Mouse (Mus musculus): Measurements from ENCODE around the gene Icam1. TPM values are rescaled to one million over a fixed set of nuclear protein-coding genes. Genes with fewer than 3 reads are reported as not detected.

Gene Icam1
- 13.4 and 15.4 TPM in 2 replicates for polyA plus RNA-seq (2015; fragmentation: Nextera tagmentation; extraction: Ambion mirVana)

- no peak for ATAC-seq (ENCODE audit: insufficient number of reproducible peaks, insufficient read depth, low FRiP score, low TSS enrichment, low read depth)
- 1% methylated on average over 30 of the region's 30 CpGs for WGBS
- peaks cover 50% of the 10 kb centered on the region for H3K27me3 ChIP-seq
Observed at GRCm38 (mm10) chr9:21015571-21016130, at the start of gene Icam1. Icam1 (plus strand) TSS chr9:21015985.

GRCm38 (mm10) chr9:20966008-20966407 is 49.8 kb upstream of the Icam1 start:
- no peaks in the 10 kb centered on the region for H3K27me3 ChIP-seq
- peaks cover 77% of the 10 kb centered on the region for H3K36me3 ChIP-seq
- H3K4me1 ChIP-seq: peaks cover 10% of the 10 kb centered on the region
- 91% methylated on average over 3 of the region's 3 CpGs for WGBS
- no peak overlapping the region for H3K4me3 ChIP-seq
- no peak overlapping the region for H3K9ac ChIP-seq
- H3K9me3 ChIP-seq: no peaks in the 10 kb centered on the region
- ATAC-seq (ENCODE audit: insufficient number of reproducible peaks, insufficient read depth, low FRiP score, low TSS enrichment, low read depth): no peak
- H3K4me2 ChIP-seq: no peak overlapping the region
- H3K27ac ChIP-seq: no peak overlapping the region

More at GRCm38 (mm10) chr9:21015571-21016130, at the start of gene Icam1:
- Histone ChIP-seq H3K36me3 (no peaks in the 10 kb centered on the region), H3K9ac (peak within 1 kb of the TSS; percentile 62), H3K27ac (peak within 1 kb of the TSS; percentile 57; the same call in 1 of the 2 replicates), H3K4me2 (peak within 1 kb of the TSS; percentile 67), H3K9me3 (no peaks in the 10 kb centered on the region), H3K4me1 (peaks cover 14% of the 10 kb centered on the region), H3K4me3 (peak within 1 kb of the TSS; percentile 42)

- Histone ChIP-seq H3K27me3 (no peaks in the 10 kb centered on the region), H3K36me3 (peaks cover 79% of the 10 kb centered on the region), H3K9me3 (no peaks in the 10 kb centered on the region), H3K27ac (no peak overlapping the region), H3K9ac (no peak overlapping the region), H3K4me1 (peaks cover 18% of the 10 kb centered on the region), H3K4me3 (no peak overlapping the region), H3K4me2 (no peak overlapping the region)
- ATAC-seq (ENCODE audit: insufficient number of reproducible peaks, insufficient read depth, low FRiP score, low TSS enrichment, low read depth): no peak
- 76% methylated on average over 5 of the region's 5 CpGs for WGBS
Observed at GRCm38 (mm10) chr9:20966747-20967146, 49.0 kb upstream of the Icam1 start.

- ATAC-seq (ENCODE audit: insufficient number of reproducible peaks, insufficient read depth, low FRiP score, low TSS enrichment, low read depth): peak; percentile 74
- peak overlapping the region; percentile 72 for H3K9ac ChIP-seq
- H3K36me3 ChIP-seq: peaks cover 39% of the 10 kb centered on the region
- peak overlapping the region; percentile 90 for H3K4me2 ChIP-seq
- peaks cover 52% of the 10 kb centered on the region for H3K4me1 ChIP-seq
- no peaks in the 10 kb centered on the region for H3K27me3 ChIP-seq
- H3K27ac ChIP-seq: peak overlapping the region; percentile 99
- 16% methylated on average over 7 of the region's 7 CpGs for WGBS
- peak overlapping the region; percentile 90 for H3K4me3 ChIP-seq
- no peaks in the 10 kb centered on the region for H3K9me3 ChIP-seq
Observed at GRCm38 (mm10) chr9:20971751-20972140, 44.0 kb upstream of the Icam1 start.

- WGBS: 3% methylated on average over 28 of the region's 28 CpGs
- Histone ChIP-seq H3K4me2 (peak overlapping the region; percentile 90), H3K4me3 (peak overlapping the region; percentile 90), H3K36me3 (peaks cover 33% of the 10 kb centered on the region), H3K9me3 (no peaks in the 10 kb centered on the region), H3K27me3 (no peaks in the 10 kb centered on the region), H3K9ac (peak overlapping the region; percentile 72), H3K4me1 (peaks cover 58% of the 10 kb centered on the region), H3K27ac (peak overlapping the region; percentile 99)
- ATAC-seq (ENCODE audit: insufficient number of reproducible peaks, insufficient read depth, low FRiP score, low TSS enrichment, low read depth): peak; percentile 70
Observed at GRCm38 (mm10) chr9:20972141-20972992, 43.4 kb upstream of the Icam1 start.

- Histone ChIP-seq H3K9ac (peak overlapping the region; percentile 72), H3K9me3 (no peaks in the 10 kb centered on the region), H3K27ac (peak overlapping the region; percentile 99), H3K4me3 (peak overlapping the region; percentile 90), H3K36me3 (peaks cover 25% of the 10 kb centered on the region), H3K27me3 (no peaks in the 10 kb centered on the region), H3K4me2 (peak overlapping the region; percentile 90), H3K4me1 (peaks cover 62% of the 10 kb centered on the region)
- 74% methylated on average over 4 of the region's 4 CpGs for WGBS
- no peak for ATAC-seq (ENCODE audit: insufficient number of reproducible peaks, insufficient read depth, low FRiP score, low TSS enrichment, low read depth)
Observed at GRCm38 (mm10) chr9:20973001-20973681, 42.6 kb upstream of the Icam1 start.

GRCm38 (mm10) chr9:20973682-20974075 is 42.1 kb upstream of the Icam1 start:
- peak overlapping the region; percentile 72 for H3K9ac ChIP-seq
- peak overlapping the region; percentile 90 for H3K4me3 ChIP-seq
- no peaks in the 10 kb centered on the region for H3K27me3 ChIP-seq
- 39% methylated on average over 6 of the region's 6 CpGs for WGBS
- peak overlapping the region; percentile 90 for H3K4me2 ChIP-seq
- peaks cover 68% of the 10 kb centered on the region for H3K4me1 ChIP-seq
- no peaks in the 10 kb centered on the region for H3K9me3 ChIP-seq
- peaks cover 20% of the 10 kb centered on the region for H3K36me3 ChIP-seq
- H3K27ac ChIP-seq: peak overlapping the region; percentile 99
- no peak for ATAC-seq (ENCODE audit: insufficient number of reproducible peaks, insufficient read depth, low FRiP score, low TSS enrichment, low read depth)

- Histone ChIP-seq H3K27me3 (no peaks in the 10 kb centered on the region), H3K9me3 (no peaks in the 10 kb centered on the region), H3K4me2 (peak overlapping the region; percentile 90), H3K27ac (peak overlapping the region; percentile 99), H3K4me3 (peak overlapping the region; percentile 90), H3K9ac (peak overlapping the region; percentile 98), H3K4me1 (peaks cover 61% of the 10 kb centered on the region), H3K36me3 (peaks cover 6% of the 10 kb centered on the region)
- WGBS: under 1% methylated on average over 45 of the region's 45 CpGs
- ATAC-seq (ENCODE audit: insufficient number of reproducible peaks, insufficient read depth, low FRiP score, low TSS enrichment, low read depth): no peak
Observed at GRCm38 (mm10) chr9:20975431-20976215, 40.2 kb upstream of the Icam1 start.

GRCm38 (mm10) chr9:20976216-20976960 is 39.4 kb upstream of the Icam1 start, which contains the start of gene S1pr2:
S1pr2 (minus strand) TSS chr9:20976781.
- Histone ChIP-seq H3K27ac (peak within 1 kb of the TSS; percentile 99), H3K4me2 (peak within 1 kb of the TSS; percentile 90), H3K9me3 (no peaks in the 10 kb centered on the region), H3K4me1 (peaks cover 53% of the 10 kb centered on the region), H3K27me3 (no peaks in the 10 kb centered on the region), H3K36me3 (no peaks in the 10 kb centered on the region), H3K9ac (peak within 1 kb of the TSS; percentile 98), H3K4me3 (peak within 1 kb of the TSS; percentile 90)
- WGBS: under 1% methylated on average over 47 of the region's 47 CpGs
- ATAC-seq (ENCODE audit: insufficient number of reproducible peaks, insufficient read depth, low FRiP score, low TSS enrichment, low read depth): peak; percentile 83

GRCm38 (mm10) chr9:20976961-20977689 is 38.7 kb upstream of the Icam1 start:
- 3% methylated on average over 4 of the region's 4 CpGs for WGBS
- peak overlapping the region; percentile 99 for H3K27ac ChIP-seq
- ATAC-seq (ENCODE audit: insufficient number of reproducible peaks, insufficient read depth, low FRiP score, low TSS enrichment, low read depth): no peak
- H3K27me3 ChIP-seq: no peaks in the 10 kb centered on the region
- H3K4me1 ChIP-seq: peaks cover 50% of the 10 kb centered on the region
- H3K4me3 ChIP-seq: peak overlapping the region; percentile 90
- H3K9me3 ChIP-seq: no peaks in the 10 kb centered on the region
- peak overlapping the region; percentile 98; the same call in 1 of the 2 replicates for H3K9ac ChIP-seq
- H3K4me2 ChIP-seq: peak overlapping the region; percentile 90
- no peaks in the 10 kb centered on the region for H3K36me3 ChIP-seq
